Mouse (Mus musculus) retina, postnatal 1 day (tissue): ENCODE measurements around the gene Podnl1.

Experiments
- DNase-seq: peaks from one replicate; pipeline ENCODE4 v3.0.0-alpha.2; 2012

The Podnl1 gene

GRCm38 (mm10) chr8:84125656-84126055 lies at the start of gene Podnl1:
TSS of gene Podnl1 (plus strand) at chr8:84125989.
- DNase-seq = peak; percentile 60

- no peak for DNase-seq
Measured at GRCm38 (mm10) chr8:84076412-84076811, 49.4 kb upstream of the Podnl1 start.

- no peak for DNase-seq
Measured at GRCm38 (mm10) chr8:84076849-84077248, 48.9 kb upstream of the Podnl1 start.

GRCm38 (mm10) chr8:84079206-84079605 lies 46.6 kb upstream of the Podnl1 start:
- peak; percentile 27 for DNase-seq

- peak; percentile 60 for DNase-seq
Measured at GRCm38 (mm10) chr8:84083829-84084241, 42.0 kb upstream of the Podnl1 start.

- peak; percentile 29 for DNase-seq
Measured at GRCm38 (mm10) chr8:84084341-84085115, 41.3 kb upstream of the Podnl1 start.

GRCm38 (mm10) chr8:84087156-84087555 lies 38.6 kb upstream of the Podnl1 start:
- DNase-seq = no peak

- DNase-seq = no peak
Measured at GRCm38 (mm10) chr8:84087821-84088220, 38.0 kb upstream of the Podnl1 start.

- no peak for DNase-seq
Measured at GRCm38 (mm10) chr8:84089277-84089676, 36.5 kb upstream of the Podnl1 start.

GRCm38 (mm10) chr8:84090585-84090984 lies 35.2 kb upstream of the Podnl1 start:
- no peak for DNase-seq

GRCm38 (mm10) chr8:84096061-84096460 lies 29.7 kb upstream of the Podnl1 start:
- no peak for DNase-seq

- no peak for DNase-seq
Measured at GRCm38 (mm10) chr8:84098376-84098775, 27.4 kb upstream of the Podnl1 start.

GRCm38 (mm10) chr8:84101476-84102270 lies 24.1 kb upstream of the Podnl1 start:
- no peak for DNase-seq

GRCm38 (mm10) chr8:84103601-84104000 lies 22.2 kb upstream of the Podnl1 start:
- DNase-seq = no peak

- DNase-seq = peak; percentile 88
Measured at GRCm38 (mm10) chr8:84104221-84104620, 21.6 kb upstream of the Podnl1 start.

- peak; percentile 100 for DNase-seq
Measured at GRCm38 (mm10) chr8:84104697-84105609, 20.8 kb upstream of the Podnl1 start, which contains the start of gene Dcaf15. TSS of gene Dcaf15 (minus strand) at chr8:84104768.

- DNase-seq = no peak
Measured at GRCm38 (mm10) chr8:84105676-84106075, 20.1 kb upstream of the Podnl1 start.

- DNase-seq = no peak
Measured at GRCm38 (mm10) chr8:84106216-84107040, 19.4 kb upstream of the Podnl1 start.

- DNase-seq = peak; percentile 62
Measured at GRCm38 (mm10) chr8:84115646-84116045, 10.1 kb upstream of the Podnl1 start.

GRCm38 (mm10) chr8:84122151-84122550 lies 3.6 kb upstream of the Podnl1 start:
- DNase-seq = no peak

- no peak for DNase-seq
Measured at GRCm38 (mm10) chr8:84126742-84127141, 953 bp downstream of the Podnl1 start.
